Mouse (Mus musculus): ENCODE results near the gene Myt1l.

Myt1l gene

GRCm38 (mm10) chr12:29971795-29972464 lies 443.7 kb downstream of the Myt1l start:
- Histone ChIP-seq H3K27me3 (ENCODE audit: insufficient read depth, low read length) (no peaks in the 10 kb centered on the region), H3K9me3 (ENCODE audit: low read length) (no peaks in the 10 kb centered on the region), H3K4me3 (replicated peaks; ENCODE audit: low read length) (no peak overlapping the region), H3K4me1 (replicated peaks; ENCODE audit: low read depth, low read length) (no peaks in the 10 kb centered on the region), H3K36me3 (ENCODE audit: insufficient read depth, low read length) (no peaks in the 10 kb centered on the region)
- TF ChIP-seq NANOG (IDR thresholded peaks at IDR 0.05; ENCODE audit: borderline replicate concordance, low read length), result no peak
- TF ChIP-seq POU5F1 (IDR thresholded peaks at IDR 0.05; ENCODE audit: borderline replicate concordance, low read length), result no peak
- no peak for TF ChIP-seq CTCF (conservative IDR thresholded peaks at IDR 0.05; ENCODE audit: low read length)

- no peaks in the 10 kb centered on the region for H3K9me3 ChIP-seq (ENCODE audit: low read length)
- no peaks in the 10 kb centered on the region for H3K36me3 ChIP-seq (ENCODE audit: insufficient read depth, low read length)
- no peaks in the 10 kb centered on the region for H3K4me1 ChIP-seq (replicated peaks; ENCODE audit: low read depth, low read length)
- no peaks in the 10 kb centered on the region for H3K27me3 ChIP-seq (ENCODE audit: insufficient read depth, low read length)
- no peak overlapping the region for H3K4me3 ChIP-seq (replicated peaks; ENCODE audit: low read length)
- TF ChIP-seq NANOG (IDR thresholded peaks at IDR 0.05; ENCODE audit: borderline replicate concordance, low read length) (no peak), CTCF (conservative IDR thresholded peaks at IDR 0.05; ENCODE audit: low read length) (no peak), POU5F1 (IDR thresholded peaks at IDR 0.05; ENCODE audit: borderline replicate concordance, low read length) (no peak)
These were observed 444.3 kb downstream of the Myt1l start for GRCm38 (mm10) chr12:29972533-29972932.

All from E14TG2a.4 (cell line).